ENCODE assay signal across 24 mouse cellular contexts in the genomic region with DNA sequence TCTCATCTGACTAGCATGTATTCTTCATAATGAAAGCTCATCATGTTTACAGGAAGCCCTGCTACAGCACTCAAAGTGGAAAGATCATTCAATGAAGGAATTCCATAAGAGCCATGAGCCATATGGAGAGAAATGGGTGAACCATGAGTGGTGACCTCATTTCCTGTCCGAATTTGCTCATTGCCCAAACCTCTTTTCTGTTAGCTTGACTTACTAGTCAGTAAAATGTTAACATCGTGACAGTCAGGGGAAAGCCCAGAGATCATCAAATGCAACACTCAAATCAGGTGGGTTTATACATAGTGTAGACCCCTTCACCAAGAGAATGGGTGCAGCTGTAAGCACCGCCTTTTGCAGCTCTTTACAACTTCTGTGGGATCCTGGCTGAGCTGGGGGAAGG. TPM values are rescaled to one million over a fixed set of nuclear protein-coding genes. Genes with fewer than 3 reads are reported as not detected.
DNase-seq lines count a peak whose midpoint lies in the region; ATAC-seq and TF ChIP-seq lines count a peak whose summit lies in the region.
"Had no signal": no experiment of that assay in that cellular context is flagged by ENCODE, and none has a peak within 500 bp of the region (broad histone marks: within the 10 kb centered on the region; RNA-seq: fewer than 3 reads in every experiment).

No protein-coding gene starts in this region.

- H3K36me3 ChIP-seq in CH12.LX (replicated peaks in 1 of 2; ENCODE audit: control insufficient read depth in 1 of 2, insufficient read depth in 1 of 2, low read length in 1 of 2): no peaks in the 10 kb centered on the region
- H3K36me3 ChIP-seq in stomach, postnatal 0 days (ENCODE audit: control insufficient read depth, insufficient read depth, low read length): no peaks in the 10 kb centered on the region
- H3K36me3 ChIP-seq: G1E had no signal

- H3K9me3 ChIP-seq in CH12.LX (replicated peaks; ENCODE audit: low read length): no peaks in the 10 kb centered on the region
- H3K9me3 ChIP-seq in stomach, postnatal 0 days (ENCODE audit: control insufficient read depth, low read length): no peaks in the 10 kb centered on the region
- H3K9me3 ChIP-seq: G1E had no signal

- H3K9ac ChIP-seq in CH12.LX (ENCODE audit: insufficient read depth, low read depth): no peak overlapping the region; the same call in 1 of the 2 replicates
- no peak overlapping the region for H3K9ac ChIP-seq in stomach, postnatal 0 days (ENCODE audit: low read length)

- no peak overlapping the region for H3K27ac ChIP-seq in CH12.LX (ENCODE audit: insufficient read depth, low read depth)
- H3K27ac ChIP-seq in stomach, postnatal 0 days (replicated peaks): no peak overlapping the region

- no peak for ATAC-seq in megakaryocyte, adult 5-6 weeks (ENCODE audit: poor library complexity, severe bottlenecking)
- no peak for ATAC-seq in stomach, postnatal 0 days (ENCODE audit: low FRiP score, low TSS enrichment)
- ATAC-seq: activated CD4-positive, CD25-positive, alpha-beta regulatory T cell, adult 4 months; CD4-positive, CD25-positive, alpha-beta regulatory T cell, adult 4 months; Patski had no signal

- WGBS in stomach, postnatal 0 days: 78% methylated on average over 3 of the region's 3 CpGs

- no peaks in the 10 kb centered on the region for H3K79me2 ChIP-seq in CH12.LX (replicated peaks; ENCODE audit: control insufficient read depth, extremely low read depth, insufficient read depth, poor library complexity, severe bottlenecking)

- no peak overlapping the region for H3K4me3 ChIP-seq in CH12.LX (replicated peaks in 1 of 3; ENCODE audit: low read depth in 2 of 3, low read length in 2 of 3, poor library complexity in 1 of 3)
- H3K4me3 ChIP-seq in stomach, postnatal 0 days (ENCODE audit: low read depth, low read length): no peak overlapping the region

- TF ChIP-seq POLR2A in CH12.LX (IDR thresholded peaks at IDR 0.05; ENCODE audit: low read depth, low read length): no peak

- H3K4me2 ChIP-seq in CH12.LX (ENCODE audit: insufficient read depth, low read depth, poor library complexity, severe bottlenecking): peak overlapping the region; percentile 80
- H3K4me2 ChIP-seq in stomach, postnatal 0 days (replicated peaks; ENCODE audit: low read depth): no peak overlapping the region

- H3K27me3 ChIP-seq in CH12.LX (replicated peaks): no peaks in the 10 kb centered on the region
- H3K27me3 ChIP-seq in stomach, postnatal 0 days (ENCODE audit: control insufficient read depth, insufficient read depth, low read length): no peaks in the 10 kb centered on the region
- H3K27me3 ChIP-seq: Patski had no signal

- no peak for TF ChIP-seq CTCF in CH12.LX (conservative IDR thresholded peaks at IDR 0.05 in 1 of 2, IDR thresholded peaks at IDR 0.05 in 1 of 2; ENCODE audit: low read depth in 2 of 2, low read length in 2 of 2)
- TF ChIP-seq CTCF in stomach, postnatal 0 days (IDR thresholded peaks at IDR 0.05; ENCODE audit: low read depth): no peak

- dilution Hi-C loops in CH12.LX (cut with MboI; ENCODE audit: extremely low pct_ligation_motif_present, extremely low pct_unique_long_range_greater_than_20kb, low sequenced_read_pairs): no loop called here

- H3K4me1 ChIP-seq in CH12.LX (ENCODE audit: control insufficient read depth in 1 of 2, insufficient read depth in 2 of 2): peaks cover 16 to 55% of the 10 kb centered on the region in 2 experiments; a peak in 3 of 4 replicates
- no peaks in the 10 kb centered on the region for H3K4me1 ChIP-seq in stomach, postnatal 0 days (replicated peaks; ENCODE audit: control insufficient read depth, insufficient read depth)

- in situ Hi-C loops in CH12.LX (cut with MboI; ENCODE audit: low pct_ligation_motif_present, low pct_unique_long_range_greater_than_20kb, low sequenced_read_pairs): loop anchor here (25.0 kb wide), 1 partner anchor 391 kb away; no protein-coding TSS in a partner anchor

- TF ChIP-seq EP300 in CH12.LX (IDR thresholded peaks at IDR 0.05; ENCODE audit: low read length): peak; percentile 52; the same call in 1 of the 2 replicates
- TF ChIP-seq EP300 in stomach, postnatal 0 days (optimal IDR thresholded peaks at IDR 0.05): no peak

- no peak for TF ChIP-seq RAD21 in CH12.LX (IDR thresholded peaks at IDR 0.05; ENCODE audit: low read depth, low read length)

- DNase-seq in heart, adult 11 months: peak; percentile 29
- no peak for DNase-seq in heart, adult 9 months (ENCODE audit: low spot score in 2 of 2)
- DNase-seq in 3T3-L1 (ENCODE audit: low read depth, low spot score) (peak; percentile 34), CH12.LX (ENCODE audit: extremely low read depth) (no peak)
- peak; percentile 29 for DNase-seq in induced T-regulatory cell, adult 2 months (ENCODE audit: low read depth)
- DNase-seq in urinary bladder, postnatal 14 days (ENCODE audit: low spot score): no peak
- no peak for DNase-seq in stomach, postnatal 0 days (ENCODE audit: low spot score)
- DNase-seq: adrenal gland, adult 2 months; adrenal gland, adult 8-10 months; adrenal gland, postnatal 10 days; adrenal gland, postnatal 14 days; adrenal gland, postnatal 25 days; adrenal gland, postnatal 36 days; B cell, adult 2 months; cerebellum, adult 11 months; cerebellum, adult 11-12 months; cerebellum, adult 18-20 months; cerebellum, adult 2 months had no signal

TF ChIP-seq in CH12.LX, 34 proteins besides CTCF, POLR2A, EP300 and RAD21:
- TF ChIP-seq JUN (IDR thresholded peaks at IDR 0.05; ENCODE audit: insufficient read depth, low read depth, low read length): peak; percentile 58
- TF ChIP-seq ZMIZ1 (IDR thresholded peaks at IDR 0.05; ENCODE audit: low read depth, low read length): no peak
- TF ChIP-seq MAZ (IDR thresholded peaks at IDR 0.05; ENCODE audit: low read depth, low read length): peak; percentile 32; the same call in 1 of the 2 replicates
- peak; percentile 51; the same call in 1 of the 2 replicates for TF ChIP-seq IRF4 (IDR thresholded peaks at IDR 0.05; ENCODE audit: low read depth, low read length)
- peak; percentile 61 for TF ChIP-seq JUND (conservative IDR thresholded peaks at IDR 0.05; ENCODE audit: low read depth, low read length)
- no peak; the same call in 1 of the 2 replicates for TF ChIP-seq MYC (IDR thresholded peaks at IDR 0.05; ENCODE audit: low read depth, low read length)
- TF ChIP-seq ETS1 (conservative IDR thresholded peaks at IDR 0.05; ENCODE audit: low read depth, low read length): 0 out of 2 replicates have a peak, but pooled peaks have one; percentile 43
- 0 out of 2 replicates have a peak, but pooled peaks have one; percentile 17 for TF ChIP-seq MAFK (IDR thresholded peaks at IDR 0.05; ENCODE audit: insufficient replicate concordance, low read length)
- TF ChIP-seq MEF2A (IDR thresholded peaks at IDR 0.05; ENCODE audit: borderline replicate concordance, low read depth, low read length): 0 out of 2 replicates have a peak, but pooled peaks have one; percentile 10

RNA-seq across cellular contexts. Expression of a gene that starts 20.7 kb away (rescaled TPM):
- total RNA-seq in CH12.LX (2012; rRNA removed) (9.3 and 11.7 TPM in 2 replicates), CH12.LX (2014; rRNA removed) (11.2 and 12.5 TPM in 2 replicates)
- polyA plus RNA-seq in CH12.LX (2012; ENCODE audit: insufficient read length, low read depth): 16.5 TPM in 2 replicates
- total RNA-seq in megakaryocyte, adult 5-6 weeks (2015): 27.9 and 35.5 TPM in 2 replicates
- total RNA-seq in megakaryocyte, adult 5-6 weeks (2017): 74.4 TPM in 2 replicates
- 3.6 and 3.7 TPM in 2 replicates for polyA plus RNA-seq in stomach, postnatal 0 days (2015; fragmentation: Nextera tagmentation; extraction: Ambion mirVana)
- polyA plus RNA-seq: C2C12 had no signal

RNA-seq across cellular contexts. Expression of a gene that starts 36.8 kb away (rescaled TPM):
- total RNA-seq in CH12.LX (2012; rRNA removed) (0.08 TPM in 2 replicates), CH12.LX (2014; rRNA removed) (not detected in 2 replicates)
- 0.14 TPM in 1 of 2 replicates, not detected in the other for polyA plus RNA-seq in CH12.LX (2012; ENCODE audit: insufficient read length, low read depth)
- 0.11 and 0.29 TPM in 2 replicates for total RNA-seq in megakaryocyte, adult 5-6 weeks (2015)
- total RNA-seq in megakaryocyte, adult 5-6 weeks (2017): 0.08 and 0.26 TPM in 2 replicates
- polyA plus RNA-seq in stomach, postnatal 0 days (2015; fragmentation: Nextera tagmentation; extraction: Ambion mirVana): 0.92 and 1.1 TPM in 2 replicates
- polyA plus RNA-seq: activated CD4-positive, CD25-positive, alpha-beta regulatory T cell, adult 4 months had no signal

Comparison
In these comparisons a context has a peak if more than half of its experiments do, and no peak if none do; other contexts are left out.
1. DNase-seq: peak in heart, adult 11 months (single experiment), 3T3-L1 (single experiment) and induced T-regulatory cell, adult 2 months (single experiment); none in heart, adult 9 months (0 of 2), CH12.LX (single experiment), urinary bladder, postnatal 14 days (single experiment) and stomach, postnatal 0 days (single experiment).